Mouse (Mus musculus): ENCODE measurements at regions not wholly inside any gene's neighbourhood (a gene's known extent, or its start where the extent isn't known, plus 50 kb on each side); places are given as distances from the start of the nearest gene placed in this dataset.
A peak's percentile ranks its signal among the peaks of the same experiment; 100 is the strongest.

GRCm38 (mm10) chr2:180404168-180404567 lies 51.9 kb upstream of the Slco4a1 start:
- Histone ChIP-seq H3K4me1 (peaks cover 7% of the 10 kb centered on the region), H3K9me3 (0 out of 2 replicates have a peak, but pooled peaks cover 4% of the 10 kb centered on the region), H3K4me3 (replicated peaks) (no peak overlapping the region), H3K27me3 (replicated peaks) (peaks cover 26% of the 10 kb centered on the region), H3K36me3 (replicated peaks; ENCODE audit: low read length) (peaks cover under 1% of the 10 kb centered on the region)
- TF ChIP-seq GATA1 (IDR thresholded peaks at IDR 0.05; ENCODE audit: borderline replicate concordance, low read length) (no peak), FLI1 (IDR thresholded peaks at IDR 0.05; ENCODE audit: low read length) (no peak)

GRCm38 (mm10) chr2:180403621-180404020 lies 52.4 kb upstream of the Slco4a1 start:
- Histone ChIP-seq H3K9me3 (no peaks in the 10 kb centered on the region), H3K4me3 (replicated peaks) (no peak overlapping the region), H3K36me3 (replicated peaks; ENCODE audit: low read length) (no peaks in the 10 kb centered on the region), H3K4me1 (peaks cover 11% of the 10 kb centered on the region), H3K27me3 (replicated peaks) (peaks cover 31% of the 10 kb centered on the region)
- TF ChIP-seq FLI1 (IDR thresholded peaks at IDR 0.05; ENCODE audit: low read length) = no peak
- TF ChIP-seq GATA1 (IDR thresholded peaks at IDR 0.05; ENCODE audit: borderline replicate concordance, low read length) = no peak

- H3K9me3 ChIP-seq = no peaks in the 10 kb centered on the region
- peak overlapping the region; percentile 4 for H3K4me3 ChIP-seq (replicated peaks)
- peaks cover 37% of the 10 kb centered on the region for H3K27me3 ChIP-seq (replicated peaks)
- H3K4me1 ChIP-seq = peaks cover 11% of the 10 kb centered on the region
- no peak for TF ChIP-seq FLI1 (IDR thresholded peaks at IDR 0.05; ENCODE audit: low read length)
- TF ChIP-seq GATA1 (IDR thresholded peaks at IDR 0.05; ENCODE audit: borderline replicate concordance, low read length) = no peak
- H3K36me3 ChIP-seq (replicated peaks; ENCODE audit: low read length) = no peaks in the 10 kb centered on the region
These were observed 53.1 kb upstream of the Slco4a1 start for GRCm38 (mm10) chr2:180402851-180403459.

- H3K4me1 ChIP-seq = peaks cover 11% of the 10 kb centered on the region
- H3K27me3 ChIP-seq (replicated peaks) = peaks cover 42% of the 10 kb centered on the region
- H3K9me3 ChIP-seq = no peaks in the 10 kb centered on the region
- H3K4me3 ChIP-seq (replicated peaks) = peak overlapping the region; percentile 44
- TF ChIP-seq GATA1 (IDR thresholded peaks at IDR 0.05; ENCODE audit: borderline replicate concordance, low read length) (no peak), FLI1 (IDR thresholded peaks at IDR 0.05; ENCODE audit: low read length) (no peak)
- no peaks in the 10 kb centered on the region for H3K36me3 ChIP-seq (replicated peaks; ENCODE audit: low read length)
These were observed 53.6 kb upstream of the Slco4a1 start for GRCm38 (mm10) chr2:180402433-180402832.

- Histone ChIP-seq H3K36me3 (replicated peaks; ENCODE audit: low read length) (no peaks in the 10 kb centered on the region), H3K9me3 (no peaks in the 10 kb centered on the region), H3K4me3 (replicated peaks) (no peak overlapping the region), H3K4me1 (peaks cover 11% of the 10 kb centered on the region), H3K27me3 (replicated peaks) (peaks cover 43% of the 10 kb centered on the region)
- no peak for TF ChIP-seq GATA1 (IDR thresholded peaks at IDR 0.05; ENCODE audit: borderline replicate concordance, low read length)
These were observed 54.3 kb upstream of the Slco4a1 start for GRCm38 (mm10) chr2:180401409-180402391.

GRCm38 (mm10) chr2:180400514-180401019 lies 55.5 kb upstream of the Slco4a1 start:
- H3K4me1 ChIP-seq = peaks cover 12% of the 10 kb centered on the region
- H3K27me3 ChIP-seq (replicated peaks) = peaks cover 51% of the 10 kb centered on the region
- H3K36me3 ChIP-seq (replicated peaks; ENCODE audit: low read length) = no peaks in the 10 kb centered on the region
- no peak overlapping the region for H3K4me3 ChIP-seq (replicated peaks)
- H3K9me3 ChIP-seq = no peaks in the 10 kb centered on the region
- TF ChIP-seq GATA1 (IDR thresholded peaks at IDR 0.05; ENCODE audit: borderline replicate concordance, low read length) (no peak), FLI1 (IDR thresholded peaks at IDR 0.05; ENCODE audit: low read length) (no peak)

GRCm38 (mm10) chr2:180399651-180400513 lies 56.2 kb upstream of the Slco4a1 start:
- no peaks in the 10 kb centered on the region for H3K36me3 ChIP-seq (replicated peaks; ENCODE audit: low read length)
- peak overlapping the region; percentile 30 for H3K4me3 ChIP-seq (replicated peaks)
- H3K27me3 ChIP-seq (replicated peaks) = peaks cover 52% of the 10 kb centered on the region
- H3K9me3 ChIP-seq = no peaks in the 10 kb centered on the region
- peaks cover 13% of the 10 kb centered on the region for H3K4me1 ChIP-seq
- no peak for TF ChIP-seq GATA1 (IDR thresholded peaks at IDR 0.05; ENCODE audit: borderline replicate concordance, low read length)
- TF ChIP-seq FLI1 (IDR thresholded peaks at IDR 0.05; ENCODE audit: low read length) = no peak

GRCm38 (mm10) chr2:180398851-180399447 lies 57.1 kb upstream of the Slco4a1 start:
- Histone ChIP-seq H3K27me3 (replicated peaks) (peaks cover 53% of the 10 kb centered on the region), H3K4me1 (peaks cover 13% of the 10 kb centered on the region), H3K36me3 (replicated peaks; ENCODE audit: low read length) (no peaks in the 10 kb centered on the region), H3K4me3 (replicated peaks) (no peak overlapping the region), H3K9me3 (no peaks in the 10 kb centered on the region)
- TF ChIP-seq FLI1 (IDR thresholded peaks at IDR 0.05; ENCODE audit: low read length) (no peak), GATA1 (IDR thresholded peaks at IDR 0.05; ENCODE audit: borderline replicate concordance, low read length) (no peak)

- Histone ChIP-seq H3K4me1 (peaks cover 13% of the 10 kb centered on the region), H3K27me3 (replicated peaks) (peaks cover 58% of the 10 kb centered on the region), H3K4me3 (replicated peaks) (no peak overlapping the region), H3K9me3 (no peaks in the 10 kb centered on the region), H3K36me3 (replicated peaks; ENCODE audit: low read length) (no peaks in the 10 kb centered on the region)
- TF ChIP-seq GATA1 (IDR thresholded peaks at IDR 0.05; ENCODE audit: borderline replicate concordance, low read length) (no peak), FLI1 (IDR thresholded peaks at IDR 0.05; ENCODE audit: low read length) (no peak)
These were observed 57.6 kb upstream of the Slco4a1 start for GRCm38 (mm10) chr2:180398481-180398754.

All from megakaryocyte, embryonic 14.5 days (primary cell).